Mouse (Mus musculus): ENCODE measurements at regions not wholly inside any gene's neighbourhood (a gene's known extent, or its start where the extent isn't known, plus 50 kb on each side); places are given as distances from the start of the nearest gene placed in this dataset.

DNA sequence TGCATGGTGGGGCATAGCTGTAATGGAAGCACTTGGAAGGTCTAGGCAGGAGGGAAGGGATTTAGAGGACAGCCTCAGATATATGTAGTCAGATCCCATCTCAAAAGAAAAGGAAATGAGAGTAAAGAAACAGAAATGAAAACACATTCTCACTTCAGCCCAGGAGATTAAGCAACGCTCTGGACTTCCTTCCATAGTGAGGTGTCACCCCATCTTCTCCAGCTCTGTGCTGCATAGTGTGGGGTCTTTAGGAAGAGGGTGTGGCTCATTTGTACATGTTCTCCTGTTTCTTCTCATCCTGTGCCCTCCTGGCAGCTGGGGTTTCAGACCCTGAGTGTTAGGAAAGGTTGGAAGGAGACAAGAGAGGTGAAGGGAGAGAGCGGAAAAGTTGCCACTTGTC, 52.4 kb upstream of the Tmx4 start:
- TF ChIP-seq EP300 (IDR thresholded peaks at IDR 0.05; ENCODE audit: low read depth) = no peak
- no peak for TF ChIP-seq CTCF (IDR thresholded peaks at IDR 0.05; ENCODE audit: low read depth)

Data from liver, postnatal 0 days (tissue).